Mouse (Mus musculus) ES-E14 (cell line): ENCODE measurements around the gene Slc29a3.

Source experiments
- CHD2 ChIP-seq: IDR thresholded peaks from 2 replicates; pipeline ENCODE4 v1.6.1; 2014; ENCODE audit warnings: mild to moderate bottlenecking, low read depth, low read length, inconsistent platforms
- HCFC1 ChIP-seq: IDR thresholded peaks from 2 replicates; pipeline ENCODE4 v1.6.1; 2012; ENCODE audit warnings: low read length, inconsistent platforms, borderline replicate concordance; ENCODE audit not compliant: insufficient read depth
- MAFK ChIP-seq: IDR thresholded peaks from 2 replicates; pipeline ENCODE4 v1.6.1; 2014; ENCODE audit warnings: mild to moderate bottlenecking, low read depth, low read length, inconsistent platforms; ENCODE audit not compliant: insufficient read depth
- ZC3H11A ChIP-seq: IDR thresholded peaks from 2 replicates; pipeline ENCODE4 v1.6.1; 2012; ENCODE audit warnings: low read depth, mild to moderate bottlenecking, inconsistent platforms, low read length, borderline replicate concordance
- ZNF384 ChIP-seq: IDR thresholded peaks from 2 replicates; pipeline ENCODE4 v1.6.1; 2012; ENCODE audit warnings: low read depth, low read length, inconsistent platforms

GRCm38 (mm10) chr10:60726896-60727295 is 25.7 kb downstream of the Slc29a3 start:
- TF ChIP-seq CHD2 (no peak), ZC3H11A (no peak), ZNF384 (no peak), MAFK (no peak), HCFC1 (no peak)
